Mouse (Mus musculus) heart, adult 2 months (tissue): Measurements from ENCODE around the gene Rhbdl1.
A peak's percentile ranks its signal among the peaks of the same experiment; 100 is the strongest.

Experiments used
- CTCF ChIP-seq: fragments of 200-600 bp; IDR thresholded peaks from 2 replicates; pipeline ENCODE4 v1.8.1; 2022; ENCODE audit warnings: antibody characterized with exemption, mild to moderate bottlenecking, moderate library complexity
- EP300 ChIP-seq: fragments of 200-500 bp; IDR thresholded peaks from 2 replicates; pipeline ENCODE4 v1.6.1; 2011; ENCODE audit warnings: low read depth, low read length, control low read depth; ENCODE audit not compliant: insufficient read depth
- POLR2A ChIP-seq: fragments of 200-500 bp; IDR thresholded peaks from 2 replicates; pipeline ENCODE4 v1.6.1; 2011; ENCODE audit warnings: mild to moderate bottlenecking, low read depth, low read length, control low read depth; ENCODE audit not compliant: insufficient read depth

DNA sequence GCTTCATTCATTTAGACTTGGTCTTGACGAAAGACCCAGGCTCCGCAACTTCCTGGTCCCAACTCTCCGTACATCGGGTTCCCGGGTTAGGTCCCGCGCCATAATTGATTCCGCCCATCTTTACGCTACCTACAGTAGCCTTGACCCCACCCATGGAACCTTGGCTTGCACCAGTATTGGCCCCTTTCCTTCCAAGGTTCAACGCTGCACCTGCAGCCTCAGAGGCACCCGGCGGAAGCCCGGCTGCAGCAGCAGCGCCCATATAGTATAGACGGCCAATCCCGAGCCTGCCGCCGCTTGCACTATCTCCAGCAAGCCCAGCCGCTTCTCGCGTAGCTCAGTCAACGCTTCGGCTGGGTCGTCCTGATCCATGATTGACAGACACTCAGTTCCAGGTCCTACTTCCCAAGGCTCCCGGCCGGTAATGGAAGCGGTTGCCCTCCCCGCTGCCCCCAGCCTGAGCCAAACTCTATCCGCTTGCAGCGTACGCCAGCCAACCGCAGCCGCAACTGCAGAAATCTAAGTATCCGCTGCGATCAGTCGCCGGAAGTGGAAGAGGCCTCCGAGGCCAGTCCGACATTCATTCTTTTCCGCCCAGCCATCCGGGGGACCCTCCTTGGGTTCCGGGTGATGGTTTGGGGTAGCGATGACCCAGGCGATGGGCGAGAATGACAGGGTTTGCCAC, 45.1 kb downstream of the Rhbdl1 start:
- TF ChIP-seq CTCF (no peak), EP300 (0 out of 2 replicates have a peak, but pooled peaks have one; percentile 44), POLR2A (peak; percentile 79)
